Mouse (Mus musculus): ENCODE data around the gene Cpne5.

DNA sequence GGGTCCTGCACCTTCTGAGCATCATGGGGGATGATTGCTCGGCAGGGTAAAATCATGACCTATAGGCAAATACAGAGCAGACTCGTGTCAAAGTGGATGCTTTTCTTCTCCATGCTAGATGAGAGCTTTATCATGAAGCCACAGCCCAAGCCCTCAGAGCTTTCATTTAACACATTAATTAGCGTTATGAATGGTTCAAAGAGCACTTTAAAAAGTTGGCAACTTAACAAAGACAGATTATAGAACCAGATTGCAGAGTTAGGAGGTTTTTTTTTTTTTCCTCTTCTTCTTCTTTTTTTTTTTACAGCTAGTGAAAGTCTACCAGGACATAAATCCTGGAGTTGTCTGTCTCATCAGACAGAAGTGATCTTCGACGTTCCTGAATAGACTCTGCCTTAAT is 108.6 kb downstream of the Cpne5 start:
- no peak for TF ChIP-seq POLR2A (IDR thresholded peaks at IDR 0.05; ENCODE audit: extremely low read depth, insufficient read depth, low read length)
- no peak for TF ChIP-seq CTCF (IDR thresholded peaks at IDR 0.05; ENCODE audit: low read depth, low read length)

All from liver, adult 2 months (tissue).